Mouse (Mus musculus) stomach, embryonic 14.5 days (tissue): Measurements from ENCODE around the gene Map3k9. TPM values are rescaled to one million over a fixed set of nuclear protein-coding genes. Genes with fewer than 3 reads are reported as not detected.

Source experiments
- ATAC-seq: fragments of 200-750 bp; cut with Nextera tagmentation; 2 replicates; pipeline ENCODE4 v1.8.0; 2017; ENCODE audit warnings: low read depth, moderate TSS enrichment; ENCODE audit not compliant: insufficient number of reproducible peaks, insufficient read depth, low FRiP score
- H3K27ac ChIP-seq: fragments of 300-500 bp; sonication (generic); 2 replicates; pipeline ENCODE4 v1.5.1; 2014; ENCODE audit warnings: mild to moderate bottlenecking, low read length, moderate library complexity, mixed read lengths
- H3K27me3 ChIP-seq: fragments of 300-500 bp; sonication (generic); 2 replicates; pipeline ENCODE4 v1.6.1; 2014; ENCODE audit warnings: low read length, control low read depth, mixed read lengths; ENCODE audit not compliant: control insufficient read depth, insufficient read depth
- H3K36me3 ChIP-seq: fragments of 300-500 bp; sonication (generic); 2 replicates; pipeline ENCODE4 v1.6.1; 2014; ENCODE audit warnings: mild to moderate bottlenecking, control low read depth, low read length, moderate library complexity, mixed read lengths; ENCODE audit not compliant: control insufficient read depth, insufficient read depth
- H3K4me1 ChIP-seq: fragments of 300-500 bp; sonication (generic); 2 replicates; pipeline ENCODE4 v1.6.1; 2014; ENCODE audit warnings: low read length, control low read depth, mixed read lengths; ENCODE audit not compliant: control insufficient read depth, insufficient read depth
- H3K4me2 ChIP-seq: fragments of 300-500 bp; sonication (generic); replicated peaks from 2 replicates; pipeline ENCODE4 v1.6.1; 2014; ENCODE audit warnings: low read depth, low read length, control low read depth
- H3K4me3 ChIP-seq: fragments of 300-500 bp; sonication (generic); 2 replicates; pipeline ENCODE4 v1.5.1; 2014; ENCODE audit warnings: low read depth, low read length, control low read depth
- H3K9ac ChIP-seq: fragments of 300-500 bp; sonication (generic); replicated peaks from 2 replicates; pipeline ENCODE4 v1.6.1; 2014; ENCODE audit warnings: low read depth, mild to moderate bottlenecking, control low read depth, low read length, moderate library complexity, mixed read lengths
- H3K9me3 ChIP-seq: fragments of 300-500 bp; sonication (generic); 2 replicates; pipeline ENCODE4 v1.6.1; 2016; ENCODE audit warnings: low read depth, low read length, control low read depth; ENCODE audit not compliant: control insufficient read depth
- WGBS: fragments of 180-500 bp; shearing (Covaris S2); extraction: QIAGEN DNeasy Blood & Tissue Kit; methylation state at CpG from one replicate; pipeline ENCODE4 v1.1.7; 2014; 5-methylcytosine and 5-hydroxymethylcytosine counted together
- polyA plus RNA-seq: library from polyadenylated mRNA; unstranded; fragments of >200 nt; fragmentation: Nextera tagmentation; extraction: Ambion mirVana; gene quantifications from 2 replicates; pipeline ENCODE4 v1.2.1, GENCODE M21; 2014

Gene Map3k9
- polyA plus RNA-seq, 1 experiment from 2014 or later, result 2.5 TPM

- H3K4me1 ChIP-seq, result no peaks in the 10 kb centered on the region
- no peak overlapping the region for H3K9ac ChIP-seq
- H3K4me2 ChIP-seq, result no peak overlapping the region
- H3K27ac ChIP-seq, result no peak overlapping the region
- no peak overlapping the region for H3K4me3 ChIP-seq
- H3K9me3 ChIP-seq, result no peaks in the 10 kb centered on the region
- no peaks in the 10 kb centered on the region for H3K36me3 ChIP-seq
- 81% methylated on average over 5 of the region's 5 CpGs for WGBS
- ATAC-seq, result no peak
- H3K27me3 ChIP-seq, result no peaks in the 10 kb centered on the region
Measured at GRCm38 (mm10) chr12:81687873-81688272, 93.1 kb downstream of the Map3k9 start.

GRCm38 (mm10) chr12:81686406-81687117 is 94.4 kb downstream of the Map3k9 start:
- no peak overlapping the region for H3K4me2 ChIP-seq
- no peak overlapping the region for H3K27ac ChIP-seq
- no peak overlapping the region for H3K9ac ChIP-seq
- WGBS, result 46% methylated on average over 12 of the region's 12 CpGs
- H3K36me3 ChIP-seq, result no peaks in the 10 kb centered on the region
- H3K27me3 ChIP-seq, result no peaks in the 10 kb centered on the region
- 0 out of 2 replicates have a peak, but pooled peaks have one; percentile 53 for ATAC-seq
- H3K4me1 ChIP-seq, result no peaks in the 10 kb centered on the region
- no peak overlapping the region for H3K4me3 ChIP-seq
- H3K9me3 ChIP-seq, result no peaks in the 10 kb centered on the region

GRCm38 (mm10) chr12:81685981-81686380 is 95.0 kb downstream of the Map3k9 start:
- H3K27me3 ChIP-seq, result no peaks in the 10 kb centered on the region
- no peak for ATAC-seq
- H3K9ac ChIP-seq, result no peak overlapping the region
- no peaks in the 10 kb centered on the region for H3K9me3 ChIP-seq
- no peak overlapping the region for H3K4me3 ChIP-seq
- H3K36me3 ChIP-seq, result no peaks in the 10 kb centered on the region
- H3K4me2 ChIP-seq, result no peak overlapping the region
- 54% methylated on average over 3 of the region's 3 CpGs for WGBS
- H3K4me1 ChIP-seq, result no peaks in the 10 kb centered on the region
- H3K27ac ChIP-seq, result no peak overlapping the region

- WGBS, result 81% methylated on average over 6 of the region's 6 CpGs
Measured at GRCm38 (mm10) chr12:81684096-81684495, 96.9 kb downstream of the Map3k9 start.

GRCm38 (mm10) chr12:81683395-81683794 is 97.6 kb downstream of the Map3k9 start:
- no peaks in the 10 kb centered on the region for H3K36me3 ChIP-seq
- no peak overlapping the region for H3K4me3 ChIP-seq
- H3K27ac ChIP-seq, result no peak overlapping the region
- no peak overlapping the region for H3K9ac ChIP-seq
- ATAC-seq, result no peak
- H3K9me3 ChIP-seq, result no peaks in the 10 kb centered on the region
- H3K27me3 ChIP-seq, result no peaks in the 10 kb centered on the region
- H3K4me1 ChIP-seq, result no peaks in the 10 kb centered on the region
- 61% methylated on average over 11 of the region's 11 CpGs for WGBS
- H3K4me2 ChIP-seq, result no peak overlapping the region

More at GRCm38 (mm10) chr12:81684096-81684495, 96.9 kb downstream of the Map3k9 start:
- H3K4me2 ChIP-seq, result no peak overlapping the region
- no peaks in the 10 kb centered on the region for H3K27me3 ChIP-seq
- H3K27ac ChIP-seq, result no peak overlapping the region
- ATAC-seq, result no peak
- H3K9me3 ChIP-seq, result no peaks in the 10 kb centered on the region
- H3K9ac ChIP-seq, result no peak overlapping the region
- H3K4me1 ChIP-seq, result no peaks in the 10 kb centered on the region
- H3K36me3 ChIP-seq, result no peaks in the 10 kb centered on the region
- no peak overlapping the region for H3K4me3 ChIP-seq

GRCm38 (mm10) chr12:81679807-81680529 is 101.0 kb downstream of the Map3k9 start:
- Histone ChIP-seq H3K4me3 (no peak overlapping the region), H3K27me3 (no peaks in the 10 kb centered on the region), H3K9ac (no peak overlapping the region), H3K27ac (no peak overlapping the region), H3K36me3 (no peaks in the 10 kb centered on the region), H3K4me1 (no peaks in the 10 kb centered on the region), H3K4me2 (no peak overlapping the region), H3K9me3 (no peaks in the 10 kb centered on the region)
- 70% methylated on average over 7 of the region's 7 CpGs for WGBS
- no peak for ATAC-seq

GRCm38 (mm10) chr12:81675557-81675956 is 105.4 kb downstream of the Map3k9 start:
- H3K4me2 ChIP-seq, result no peak overlapping the region
- ATAC-seq, result no peak
- no peak overlapping the region for H3K27ac ChIP-seq
- WGBS, result 40% methylated on average over 2 of the region's 2 CpGs
- H3K9me3 ChIP-seq, result no peaks in the 10 kb centered on the region
- H3K36me3 ChIP-seq, result no peaks in the 10 kb centered on the region
- no peaks in the 10 kb centered on the region for H3K4me1 ChIP-seq
- H3K27me3 ChIP-seq, result no peaks in the 10 kb centered on the region
- no peak overlapping the region for H3K9ac ChIP-seq
- H3K4me3 ChIP-seq, result no peak overlapping the region
